Mouse (Mus musculus) spleen, adult 2 months (tissue): ENCODE results near the gene Nhs.

ENCODE experiments used
- CTCF ChIP-seq: fragments of 200-500 bp; IDR thresholded peaks from 2 replicates; pipeline ENCODE4 v1.5.1; 2011; ENCODE audit warnings: mild to moderate bottlenecking, inconsistent platforms; ENCODE audit not compliant: insufficient read depth, insufficient read length, insufficient replicate concordance; ENCODE audit errors: extremely low read depth
- POLR2A ChIP-seq: fragments of 200-500 bp; IDR thresholded peaks from 2 replicates; pipeline ENCODE4 v1.6.1; 2011; ENCODE audit warnings: low read depth, low read length, inconsistent platforms

GRCm38 (mm10) chrX:161998876-161999275 lies 160.7 kb downstream of the Nhs start:
- TF ChIP-seq POLR2A (no peak), CTCF (no peak)
